Mouse (Mus musculus): ENCODE data around the gene Jpt1. TPM values are rescaled to one million over a fixed set of nuclear protein-coding genes. Genes with fewer than 3 reads are reported as not detected.

The Jpt1 gene
- polyA plus RNA-seq, 1 experiment from 2014 or later: 557 TPM

GRCm38 (mm10) chr11:115448998-115449397 is 65.2 kb downstream of the Jpt1 start:
- ATAC-seq (ENCODE audit: low FRiP score, low read depth): no peak
- H3K27me3 ChIP-seq: no peaks in the 10 kb centered on the region
- no peaks in the 10 kb centered on the region for H3K36me3 ChIP-seq
- peaks cover 4% of the 10 kb centered on the region; the same call in 1 of the 2 replicates for H3K4me1 ChIP-seq
- no peak overlapping the region for H3K4me2 ChIP-seq (replicated peaks)
- H3K4me3 ChIP-seq: no peak overlapping the region
- H3K27ac ChIP-seq: no peak overlapping the region
- H3K9me3 ChIP-seq: no peaks in the 10 kb centered on the region
- WGBS: 31% methylated on average over 7 of the region's 7 CpGs
- no peak overlapping the region for H3K9ac ChIP-seq

- Histone ChIP-seq H3K9me3 (no peaks in the 10 kb centered on the region), H3K4me1 (peaks cover 4% of the 10 kb centered on the region; the same call in 1 of the 2 replicates), H3K9ac (no peak overlapping the region), H3K36me3 (no peaks in the 10 kb centered on the region), H3K4me2 (replicated peaks) (no peak overlapping the region), H3K27ac (no peak overlapping the region), H3K4me3 (no peak overlapping the region), H3K27me3 (no peaks in the 10 kb centered on the region)
- WGBS: 84% methylated on average over 16 of the region's 16 CpGs
- no peak for ATAC-seq (ENCODE audit: low FRiP score, low read depth)
Measured at GRCm38 (mm10) chr11:115448075-115448474, 66.1 kb downstream of the Jpt1 start.

Small RNA genes lying within 50 kb of the gene (microRNA-seq; reads per million reads assigned to microRNA genes)
- 0.87 reads per million for gene Mir3968

Other genes with a start within 250 kb of the Jpt1 start
- 0.05 and 0.09 TPM in 2 replicates for gene Grin2c, start 247.1 kb downstream of the Jpt1 start, polyA plus RNA-seq (2015; fragmentation: Nextera tagmentation; extraction: Ambion mirVana)
- 15.3 and 16.0 TPM in 2 replicates for gene Fdxr, start 237.3 kb downstream of the Jpt1 start, polyA plus RNA-seq (2015; fragmentation: Nextera tagmentation; extraction: Ambion mirVana)
- gene Fads6, start 216.7 kb downstream of the Jpt1 start, polyA plus RNA-seq (2015; fragmentation: Nextera tagmentation; extraction: Ambion mirVana): 0.09 and 0.15 TPM in 2 replicates
- gene Otop2, start 207.2 kb downstream of the Jpt1 start, polyA plus RNA-seq (2015; fragmentation: Nextera tagmentation; extraction: Ambion mirVana): 0.11 TPM in 1 of 2 replicates, not detected in the other
- gene Ush1g, start 192.3 kb downstream of the Jpt1 start, polyA plus RNA-seq (2015; fragmentation: Nextera tagmentation; extraction: Ambion mirVana): not detected in 2 replicates
- not detected in 2 replicates for gene Otop3, start 179.7 kb downstream of the Jpt1 start, polyA plus RNA-seq (2015; fragmentation: Nextera tagmentation; extraction: Ambion mirVana)
- gene Hid1, start 146.6 kb downstream of the Jpt1 start, polyA plus RNA-seq (2015; fragmentation: Nextera tagmentation; extraction: Ambion mirVana): 2.4 and 3.2 TPM in 2 replicates
- 11.3 and 11.4 TPM in 2 replicates for gene Cdr2l, start 132.5 kb downstream of the Jpt1 start, polyA plus RNA-seq (2015; fragmentation: Nextera tagmentation; extraction: Ambion mirVana)
- gene Mrpl58, start 110.6 kb downstream of the Jpt1 start, polyA plus RNA-seq (2015; fragmentation: Nextera tagmentation; extraction: Ambion mirVana): 174 and 178 TPM in 2 replicates
- gene Atp5h, start 94.4 kb downstream of the Jpt1 start, polyA plus RNA-seq (2015; fragmentation: Nextera tagmentation; extraction: Ambion mirVana): 942 TPM in 2 replicates
- 16.1 and 17.4 TPM in 2 replicates for gene Kctd2, start 94.3 kb downstream of the Jpt1 start, polyA plus RNA-seq (2015; fragmentation: Nextera tagmentation; extraction: Ambion mirVana)
- 0.08 TPM in 1 of 2 replicates, not detected in the other for gene Trim80, start 73.8 kb downstream of the Jpt1 start, polyA plus RNA-seq (2015; fragmentation: Nextera tagmentation; extraction: Ambion mirVana)
- 0.15 and 0.19 TPM in 2 replicates for gene Slc16a5, start 51.9 kb downstream of the Jpt1 start, polyA plus RNA-seq (2015; fragmentation: Nextera tagmentation; extraction: Ambion mirVana)
- gene Armc7, start 38.7 kb downstream of the Jpt1 start, polyA plus RNA-seq (2015; fragmentation: Nextera tagmentation; extraction: Ambion mirVana): 9.3 and 10.2 TPM in 2 replicates
- gene Nt5c, start 22.5 kb downstream of the Jpt1 start, polyA plus RNA-seq (2015; fragmentation: Nextera tagmentation; extraction: Ambion mirVana): 65.4 and 75.4 TPM in 2 replicates
- gene Sumo2, start 21.9 kb upstream of the Jpt1 start, polyA plus RNA-seq (2015; fragmentation: Nextera tagmentation; extraction: Ambion mirVana): 1,169 and 1,249 TPM in 2 replicates
- gene Nup85, start 50.0 kb upstream of the Jpt1 start, polyA plus RNA-seq (2015; fragmentation: Nextera tagmentation; extraction: Ambion mirVana): 184 and 186 TPM in 2 replicates
- gene Mrps7, start 89.5 kb upstream of the Jpt1 start, polyA plus RNA-seq (2015; fragmentation: Nextera tagmentation; extraction: Ambion mirVana): 91.6 and 93.5 TPM in 2 replicates
- 18.1 and 20.9 TPM in 2 replicates for gene Gga3, start 89.7 kb upstream of the Jpt1 start, polyA plus RNA-seq (2015; fragmentation: Nextera tagmentation; extraction: Ambion mirVana)
- 18.8 and 19.8 TPM in 2 replicates for gene Mif4gd, start 98.6 kb upstream of the Jpt1 start, polyA plus RNA-seq (2015; fragmentation: Nextera tagmentation; extraction: Ambion mirVana)
- gene Slc25a19, start 113.9 kb upstream of the Jpt1 start, polyA plus RNA-seq (2015; fragmentation: Nextera tagmentation; extraction: Ambion mirVana): 28.5 and 30.2 TPM in 2 replicates
- gene Grb2, start 194.2 kb upstream of the Jpt1 start, polyA plus RNA-seq (2015; fragmentation: Nextera tagmentation; extraction: Ambion mirVana): 96.5 and 102 TPM in 2 replicates